Mouse (Mus musculus) left cerebral cortex, postnatal 25 days (tissue): ENCODE measurements around the gene Trim28. TPM values are rescaled to one million over a fixed set of nuclear protein-coding genes. Genes with fewer than 3 reads are reported as not detected.
A peak's percentile ranks its signal among the peaks of the same experiment; 100 is the strongest.
"Not testable (repeated sequence)": the region's sequence is repeated elsewhere in the genome, so short reads cannot be mapped to it uniquely, and the experiment has no call there.

Experiments used
- DNase-seq, 2 experiments: peaks; one replicate each; pipeline ENCODE4 v3.0.0; 2022; ENCODE audit warnings: low spot score in 2 of 2, mixed read lengths in 1 of 2
- intact Hi-C: fragments of 180-260 bp; cut with DNase I; formaldehyde crosslinking; loops from one replicate; pipeline ENCODE4 v1.15.1; 2025
- total RNA-seq, 2 experiments: library from RNA; stranded (reverse); gene quantifications; 2 replicates each; pipeline ENCODE4 v1.2.3; 2021

The Trim28 gene
- total RNA-seq, 2 experiments from 2014 or later: 210 to 221 TPM

DNA sequence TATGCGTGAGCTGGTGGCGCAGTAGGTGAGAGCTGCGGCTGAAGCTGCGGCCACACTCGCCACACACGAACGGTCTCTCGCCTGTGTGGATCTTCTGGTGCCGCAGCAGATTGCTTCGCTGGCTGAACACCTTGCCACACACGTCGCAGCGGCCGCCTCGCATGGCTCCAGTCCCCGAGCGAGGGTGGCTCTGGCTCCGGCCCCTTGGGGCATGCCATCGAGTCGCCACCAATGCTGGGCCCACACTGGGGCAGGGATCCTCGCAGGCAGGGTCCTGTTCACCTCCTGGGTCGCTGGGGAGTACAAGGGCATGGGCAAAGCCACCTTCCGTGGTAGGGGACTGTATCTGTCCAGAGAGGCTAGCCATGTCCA lies 45.3 kb downstream of the Trim28 start:
- intact Hi-C loops: no loop called here

DNA sequence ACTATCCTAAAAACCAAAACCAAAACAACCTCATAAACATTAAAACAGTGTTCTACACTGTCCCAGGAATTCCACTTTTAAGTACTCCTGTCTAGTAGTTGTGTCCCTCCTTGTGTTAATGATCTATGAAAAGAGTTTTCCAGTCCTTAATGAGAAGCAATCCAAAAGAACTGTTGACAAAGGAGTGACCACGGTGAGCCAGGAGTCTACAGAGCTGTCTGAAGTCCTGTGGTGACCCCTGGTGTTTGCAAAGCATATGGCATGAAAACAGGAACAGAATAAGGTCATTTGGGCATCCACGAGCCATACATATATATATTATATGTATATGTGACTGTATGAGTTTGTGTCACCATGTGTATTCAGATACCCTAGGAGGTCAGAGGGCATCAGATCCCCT lies 47.2 kb downstream of the Trim28 start:
- DNase-seq: peak in 1 of 2 experiments; percentile 37
- intact Hi-C loops: loop anchor here (1.0 to 2.0 kb wide), 2 partner anchors 37 to 133 kb away; no protein-coding TSS in a partner anchor

More for the DNA sequence above, 45.3 kb downstream of the Trim28 start:
- no peak for DNase-seq

DNA sequence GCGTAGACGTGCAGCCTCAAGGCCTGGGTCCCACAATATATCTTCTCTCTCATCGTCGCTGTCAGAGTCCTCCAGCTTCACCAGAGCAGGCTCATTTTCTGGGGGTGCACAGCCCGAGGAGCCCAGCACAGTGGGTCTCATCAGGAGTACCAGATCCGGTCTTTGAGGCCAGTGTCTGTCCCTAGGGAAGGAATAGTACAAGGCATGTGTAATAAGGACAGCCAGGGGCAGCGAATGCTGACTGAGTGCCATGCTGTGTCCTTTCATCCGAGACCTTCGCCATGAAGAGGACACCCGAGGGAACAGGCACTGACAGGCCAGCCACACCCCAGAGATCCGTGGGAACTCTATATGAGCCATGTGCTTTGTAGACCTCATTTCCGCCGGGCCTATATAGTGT lies 54.1 kb downstream of the Trim28 start:
- DNase-seq: no peak
- intact Hi-C loops: loop anchor here (5.0 to 10.0 kb wide), 2 partner anchors 224 to 238 kb away; partner anchors contain the start of genes Lig1, Zfp329 and Zswim9

DNA sequence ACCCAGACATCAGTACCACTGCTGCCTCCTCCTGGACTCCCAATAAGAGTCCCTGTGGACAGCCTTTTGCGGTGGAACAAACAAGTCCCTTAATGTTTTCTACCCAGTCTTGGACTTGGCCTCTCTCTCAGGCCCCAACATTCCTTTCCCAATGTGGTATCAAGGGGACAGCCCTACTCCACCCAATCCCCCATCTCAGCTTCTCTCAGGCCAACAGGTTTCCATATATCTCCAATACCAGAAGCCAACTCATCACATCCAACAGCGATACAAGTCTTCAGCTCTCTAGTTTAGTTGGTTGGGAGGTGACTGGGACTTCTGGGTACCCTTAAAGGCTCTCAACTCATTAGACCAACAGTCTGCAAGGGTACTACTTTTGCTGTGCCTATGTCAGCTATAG lies 54.6 kb downstream of the Trim28 start:
- intact Hi-C loops: loop anchor here (5.0 to 10.0 kb wide), 2 partner anchors 224 to 239 kb away; partner anchors contain the start of genes Lig1, Zfp329 and Zswim9
- no peak for DNase-seq

DNA sequence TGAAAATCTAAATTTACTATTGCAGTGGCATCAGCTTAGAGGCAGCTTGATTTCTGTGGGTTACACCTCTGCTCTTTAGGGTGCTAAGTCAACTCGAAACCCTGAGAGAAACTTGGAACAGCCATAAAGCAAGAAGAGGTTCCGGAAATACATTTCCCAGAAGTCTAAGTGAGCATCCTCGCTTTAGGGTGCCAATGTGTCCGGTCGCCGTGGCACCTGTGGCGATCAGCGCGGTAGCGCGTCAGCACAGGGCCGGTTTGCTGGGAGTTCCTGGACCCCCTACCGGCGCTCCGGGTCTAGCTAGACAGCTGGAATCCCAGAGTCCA lies 55.0 kb downstream of the Trim28 start:
- intact Hi-C loops: loop anchor here (5.0 to 10.0 kb wide), 2 partner anchors 223 to 239 kb away; partner anchors contain the start of genes Lig1, Zfp329 and Zswim9

DNA sequence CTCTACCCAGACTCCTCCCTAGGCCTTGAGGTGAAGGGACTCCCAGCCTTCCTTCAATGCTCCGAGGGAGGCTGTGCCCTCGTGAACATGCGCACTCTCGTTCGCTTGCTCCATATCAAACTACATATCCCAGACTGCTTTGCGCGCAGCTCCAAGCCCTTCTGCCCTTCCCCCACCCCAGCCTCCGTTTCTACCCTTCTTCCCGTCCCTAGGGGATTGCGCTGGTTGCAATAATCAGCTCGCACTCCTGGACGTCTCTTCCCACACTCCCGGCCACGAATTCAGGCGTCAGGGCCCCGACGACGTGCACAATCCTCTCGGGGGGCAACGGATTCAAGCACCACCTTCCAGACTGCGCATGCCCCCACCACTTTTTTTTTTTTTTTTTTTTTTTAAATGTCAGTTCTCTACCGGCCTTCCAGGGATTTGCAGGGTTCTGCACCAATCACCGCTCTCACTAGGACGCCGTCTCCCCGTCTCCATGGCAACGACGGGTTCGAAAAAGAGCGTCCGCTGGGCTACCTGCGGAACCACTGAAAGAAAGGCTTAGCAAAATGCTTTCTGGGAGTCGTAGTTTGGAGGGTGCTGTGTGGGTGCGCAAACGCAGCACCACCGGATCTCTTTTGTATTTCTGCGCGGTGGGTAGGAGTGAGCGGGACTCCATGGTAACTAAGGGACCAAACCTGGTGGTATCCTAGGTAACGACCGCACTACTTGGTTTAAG lies 55.5 kb downstream of the Trim28 start, which contains the start of gene Mzf1:
Gene Mzf1, minus strand, starts transcription at position 478 of the 724 bp plus-strand sequence.
- intact Hi-C loops: loop anchor here (5.0 to 10.0 kb wide), 3 partner anchors 223 to 240 kb away; partner anchors contain the start of genes Lig1, Zfp329 and Zswim9
- peak; percentile 96 to 99 for DNase-seq

More for the DNA sequence above, 55.0 kb downstream of the Trim28 start:
- DNase-seq: no peak

DNA sequence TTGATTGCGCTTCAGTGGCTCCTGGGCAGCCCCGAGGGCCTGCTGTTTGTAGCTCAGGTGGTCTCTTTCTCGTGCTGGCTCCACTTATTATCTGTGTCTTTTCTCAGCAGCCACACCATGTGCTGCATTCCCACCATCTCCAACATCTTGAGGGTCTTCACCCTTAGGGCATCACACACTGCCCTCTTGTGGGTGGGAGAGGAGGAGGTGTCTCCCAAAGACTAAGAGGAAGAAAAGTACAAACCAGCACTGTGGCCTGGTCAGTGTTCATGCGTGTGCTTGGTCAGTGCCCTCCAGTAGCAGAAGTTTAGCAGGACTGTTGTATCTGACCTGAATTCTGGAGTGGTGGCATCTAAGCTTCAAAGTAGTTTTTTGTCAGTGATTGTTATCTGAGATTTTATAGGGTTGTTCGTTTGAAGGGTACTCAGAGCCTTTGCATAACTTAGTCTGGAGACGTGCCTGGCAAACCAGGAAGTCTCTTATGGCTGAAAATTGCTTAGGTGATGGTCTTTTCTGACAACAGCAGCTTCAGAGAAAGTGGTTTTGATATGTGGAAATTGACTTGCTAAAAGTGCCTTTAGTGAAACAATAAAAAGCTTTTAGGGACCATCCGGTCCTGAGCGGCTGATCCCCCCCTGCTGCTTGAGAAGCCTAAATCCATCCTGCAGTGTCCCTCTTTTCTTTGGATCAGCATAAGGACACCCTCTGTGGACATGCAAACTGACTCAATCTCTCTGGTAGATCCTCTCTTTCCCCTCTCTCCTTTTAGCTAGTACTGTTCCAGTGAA lies 58.2 kb downstream of the Trim28 start:
- no peak for DNase-seq
- intact Hi-C loops: loop anchor here (5.0 to 10.0 kb wide), 2 partner anchors 230 to 242 kb away; partner anchors contain the start of gene Zfp329

DNA sequence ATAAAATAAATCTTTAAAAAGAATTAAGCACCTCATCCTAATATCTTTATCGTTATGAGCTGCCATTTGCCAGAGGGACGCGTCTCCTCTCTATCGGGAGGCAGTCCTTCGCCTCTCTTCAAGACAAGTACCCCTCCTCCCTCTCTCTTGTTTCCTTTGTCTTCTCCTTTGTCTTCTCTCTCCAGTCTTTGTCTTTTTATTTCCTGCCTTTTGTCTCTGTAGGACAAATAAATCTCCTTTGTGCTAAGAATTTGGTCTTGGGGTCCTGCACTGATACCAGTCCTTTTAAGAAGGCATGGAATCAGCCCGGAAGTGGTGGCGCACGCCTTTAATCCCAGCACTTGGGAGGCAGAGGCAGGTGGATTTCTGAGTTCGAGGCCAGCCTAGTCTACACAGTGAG lies 60.6 kb downstream of the Trim28 start:
- intact Hi-C loops: loop anchor here (5.0 to 10.0 kb wide), 2 partner anchors 228 to 245 kb away; partner anchors contain the start of gene Zfp329
- no peak for DNase-seq

DNA sequence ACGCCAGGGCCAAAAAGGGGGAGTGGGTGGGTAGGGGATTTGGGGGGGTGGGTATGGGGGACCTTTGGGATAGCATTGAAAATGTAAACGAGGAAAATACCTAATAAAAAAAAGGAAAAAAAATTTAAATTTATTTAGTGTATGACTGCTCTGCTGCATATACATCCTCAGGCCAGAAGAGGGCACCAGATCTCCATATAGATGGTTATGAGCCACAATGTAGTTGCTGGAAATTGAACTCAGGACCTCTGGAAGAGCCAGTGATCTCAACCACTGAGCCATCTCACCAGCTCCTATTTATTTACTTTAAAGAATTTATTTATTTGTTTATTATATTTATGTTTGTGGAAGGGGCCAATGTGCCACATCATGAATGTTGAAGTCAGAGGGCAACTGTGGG lies 64.5 kb downstream of the Trim28 start:
- DNase-seq, intact Hi-C loops: not testable (repeated sequence)

DNA sequence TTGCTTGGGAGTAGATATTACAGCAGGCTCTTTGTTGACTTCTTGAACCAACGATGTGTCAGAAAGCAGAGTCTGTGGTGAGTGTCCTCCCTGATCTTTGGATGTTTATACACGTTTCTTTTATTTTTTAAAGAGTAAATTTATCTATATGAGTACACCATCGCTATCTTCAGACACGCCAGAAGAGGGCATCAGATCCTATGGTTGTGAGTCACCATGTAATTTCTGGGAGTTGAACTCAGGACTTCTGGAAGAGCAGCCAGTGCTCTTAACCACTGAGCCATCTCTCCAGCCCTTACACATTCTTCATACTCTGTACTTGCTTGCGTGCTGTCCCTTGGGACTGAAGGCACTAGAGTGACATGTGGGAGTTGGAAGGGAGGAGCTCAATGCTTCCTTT lies 73.4 kb downstream of the Trim28 start:
- DNase-seq: no peak
- intact Hi-C loops: loop anchor here (2.0 to 5.0 kb wide), 2 partner anchors 439 to 1245 kb away; no protein-coding TSS in a partner anchor

Other genes with a start within 250 kb of the Trim28 start
- gene Zscan18, start 195.5 kb upstream of the Trim28 start, total RNA-seq: 10 to 100 TPM; 16.7 to 18.6 TPM
- 10 to 100 TPM; 22.5 to 23.9 TPM for gene Zfp329, start 180.3 kb upstream of the Trim28 start, total RNA-seq
- 10 to 100 TPM; 10.1 to 10.7 TPM for gene Zfp110, start 164.4 kb upstream of the Trim28 start, total RNA-seq
- 1 to 10 TPM; 6.9 to 7.4 TPM for gene Zfp128, start 117.9 kb upstream of the Trim28 start, total RNA-seq
- 10 to 100 TPM; 13.0 to 16.9 TPM for gene Zscan22, start 101.3 kb upstream of the Trim28 start, total RNA-seq
- 100 to 1,000 TPM; 339 to 352 TPM for gene Rps5, start 76.8 kb upstream of the Trim28 start, total RNA-seq
- under 1 TPM; 0.78 to 0.94 TPM for gene Rnf225, start 71.7 kb upstream of the Trim28 start, total RNA-seq
- gene Zfp324, start 33.3 kb upstream of the Trim28 start, total RNA-seq: 10 to 100 TPM; 10.3 to 11.9 TPM
- gene Zfp446, start 21.3 kb upstream of the Trim28 start, total RNA-seq: 1 to 10 TPM; 7.6 to 9.0 TPM
- gene Slc27a5, start 922 bp upstream of the Trim28 start, total RNA-seq: not detected
- gene Zbtb45, start 10.9 kb downstream of the Trim28 start, total RNA-seq: 10 to 100 TPM; 34.4 to 37.1 TPM
- gene Chmp2a, start 35.7 kb downstream of the Trim28 start, total RNA-seq: 100 to 1,000 TPM; 127 to 131 TPM
- gene Ube2m, start 39.2 kb downstream of the Trim28 start, total RNA-seq: 100 to 1,000 TPM; 219 to 237 TPM
- 10 to 100 TPM; 13.7 to 14.9 TPM for gene Mzf1, start 55.6 kb downstream of the Trim28 start, total RNA-seq
- gene Vmn1r85, start 96.1 kb downstream of the Trim28 start, total RNA-seq: not detected
- not detected for gene Vmn1r86, start 120.8 kb downstream of the Trim28 start, total RNA-seq
- gene Vmn1r87, start 141.0 kb downstream of the Trim28 start, total RNA-seq: not detected
- under 1 TPM; 0.16 to 0.25 TPM for gene Vmn1r88, start 160.5 kb downstream of the Trim28 start, total RNA-seq
- gene Vmn1r89, start 213.9 kb downstream of the Trim28 start, total RNA-seq: not detected